27 mouse cellular contexts compared by ENCODE assay signal in the genomic region with DNA sequence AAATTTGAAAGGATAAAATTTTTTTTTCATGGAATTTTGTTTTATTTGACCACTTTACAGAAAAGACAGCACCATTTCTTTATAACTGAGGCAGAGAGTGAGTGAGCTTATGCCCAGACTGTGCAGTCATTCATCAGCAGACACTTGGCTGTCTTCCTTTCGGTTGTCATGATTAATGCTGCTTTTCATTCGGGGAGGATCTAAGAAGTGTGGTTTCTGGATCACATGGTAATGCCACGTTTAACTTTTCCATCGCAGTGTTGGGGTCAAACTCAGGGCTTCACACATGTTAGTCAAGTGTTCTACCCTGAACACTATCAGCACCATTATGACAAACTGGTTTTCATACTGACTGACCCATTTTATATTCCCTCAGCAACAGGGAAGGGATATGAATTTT. TPM values are rescaled to one million over a fixed set of nuclear protein-coding genes. Genes with fewer than 3 reads are reported as not detected.
DNase-seq lines count a peak whose midpoint lies in the region; ATAC-seq and TF ChIP-seq lines count a peak whose summit lies in the region.
"Had no signal": no experiment of that assay in that cellular context is flagged by ENCODE, and none has a peak within 500 bp of the region (broad histone marks: within the 10 kb centered on the region; RNA-seq: fewer than 3 reads in every experiment).

No protein-coding gene starts in this region.

- H3K4me1 ChIP-seq in megakaryocyte, embryonic 14.5 days = peaks cover 97% of the 10 kb centered on the region
- peaks cover 6% of the 10 kb centered on the region; the same call in 1 of the 2 replicates for H3K4me1 ChIP-seq in embryonic fibroblast, embryonic 13.5 days (ENCODE audit: control insufficient read depth, insufficient read depth, low read length)
- no peaks in the 10 kb centered on the region for H3K4me1 ChIP-seq in midbrain, embryonic 11.5 days (ENCODE audit: control insufficient read depth, insufficient read depth, low read length)
- H3K4me1 ChIP-seq: forebrain, embryonic 12.5 days; heart, embryonic 12.5 days; lung, embryonic 15.5 days; midbrain, embryonic 13.5 days; neural tube, embryonic 13.5 days; stomach, embryonic 15.5 days had no signal

- TF ChIP-seq POLR2A in embryonic fibroblast, embryonic 13.5 days (IDR thresholded peaks at IDR 0.05; ENCODE audit: low read depth, low read length) = no peak

- 87% methylated on average over 4 of the region's 4 CpGs for WGBS in midbrain, embryonic 11.5 days

- H3K36me3 ChIP-seq in megakaryocyte, embryonic 14.5 days (replicated peaks; ENCODE audit: low read length) = peaks cover 30% of the 10 kb centered on the region
- no peaks in the 10 kb centered on the region for H3K36me3 ChIP-seq in midbrain, embryonic 11.5 days (ENCODE audit: control insufficient read depth, insufficient read depth, low read length)
- H3K36me3 ChIP-seq: forebrain, embryonic 12.5 days; heart, embryonic 12.5 days; hindbrain, embryonic 12.5 days; limb, embryonic 10.5 days; lung, embryonic 15.5 days; midbrain, embryonic 13.5 days; neural tube, embryonic 13.5 days; stomach, embryonic 15.5 days had no signal

- peak overlapping the region; percentile 50; the same call in 1 of the 2 replicates for H3K27ac ChIP-seq in embryonic fibroblast, embryonic 13.5 days (ENCODE audit: insufficient read depth, low read length)
- H3K27ac ChIP-seq in midbrain, embryonic 11.5 days (ENCODE audit: low read depth, low read length) = no peak overlapping the region
- H3K27ac ChIP-seq: forebrain, embryonic 12.5 days; gastrocnemius, adult 2 months; hindbrain, embryonic 12.5 days; left cerebral cortex, adult 2 months; limb, embryonic 10.5 days; lung, embryonic 15.5 days; midbrain, embryonic 13.5 days; neural tube, embryonic 13.5 days; stomach, embryonic 15.5 days had no signal

- no peak for TF ChIP-seq CTCF in embryonic fibroblast, embryonic 13.5 days (IDR thresholded peaks at IDR 0.05; ENCODE audit: borderline replicate concordance, insufficient read depth, low read length)

- H3K9ac ChIP-seq in midbrain, embryonic 11.5 days (ENCODE audit: low read length) = no peak overlapping the region
- H3K9ac ChIP-seq: forebrain, embryonic 12.5 days; heart, embryonic 12.5 days; hindbrain, embryonic 12.5 days; lung, embryonic 15.5 days; midbrain, embryonic 13.5 days; neural tube, embryonic 13.5 days; stomach, embryonic 15.5 days had no signal

- H3K27me3 ChIP-seq in megakaryocyte, embryonic 14.5 days (replicated peaks) = no peaks in the 10 kb centered on the region
- H3K27me3 ChIP-seq in midbrain, embryonic 11.5 days (ENCODE audit: control insufficient read depth, insufficient read depth, low read length) = no peaks in the 10 kb centered on the region
- H3K27me3 ChIP-seq: forebrain, embryonic 12.5 days; heart, embryonic 12.5 days; hindbrain, embryonic 12.5 days; lung, embryonic 15.5 days; midbrain, embryonic 13.5 days; neural tube, embryonic 13.5 days; stomach, embryonic 15.5 days had no signal

- H3K9me3 ChIP-seq in megakaryocyte, embryonic 14.5 days = no peaks in the 10 kb centered on the region
- H3K9me3 ChIP-seq in midbrain, embryonic 11.5 days (ENCODE audit: control insufficient read depth, low read length) = no peaks in the 10 kb centered on the region
- H3K9me3 ChIP-seq: forebrain, embryonic 12.5 days; heart, embryonic 12.5 days; hindbrain, embryonic 12.5 days; limb, embryonic 10.5 days; lung, embryonic 15.5 days; midbrain, embryonic 13.5 days; neural tube, embryonic 13.5 days; stomach, embryonic 15.5 days had no signal

- peak; percentile 73 for DNase-seq in Muller cell, postnatal 12 days (ENCODE audit: inconsistent ontology term)
- no peak for DNase-seq in thymus, postnatal 4 days
- no peak for DNase-seq in midbrain, embryonic 11.5 days (ENCODE audit: low spot score, missing footprints)
- no peak for DNase-seq in urinary bladder, adult 2 months (ENCODE audit: low spot score)
- DNase-seq: cerebellum, adult 9-11 months; embryo, embryonic 11 days; gastrocnemius, adult 2 months; heart, postnatal 14 days; kidney, adult 9 months; kidney, postnatal 25 days; layer of hippocampus, adult 9-11 months; lung, postnatal 4 days; spleen, adult 18-20 months; thymus, adult 2 months had no signal

- no peak for ATAC-seq in megakaryocyte, adult 5-6 weeks (ENCODE audit: poor library complexity, severe bottlenecking)
- ATAC-seq in midbrain, embryonic 11.5 days (ENCODE audit: low FRiP score) = no peak
- ATAC-seq: inflammation-experienced regulatory T-cells, adult 6 months; midbrain, embryonic 13.5 days had no signal

- H3K4me2 ChIP-seq in midbrain, embryonic 11.5 days = no peak overlapping the region
- H3K4me2 ChIP-seq: forebrain, embryonic 12.5 days; heart, embryonic 12.5 days; hindbrain, embryonic 12.5 days; lung, embryonic 15.5 days; midbrain, embryonic 13.5 days; neural tube, embryonic 13.5 days; stomach, embryonic 15.5 days had no signal

- peak overlapping the region; percentile 47 for H3K4me3 ChIP-seq in megakaryocyte, embryonic 14.5 days (replicated peaks)
- H3K4me3 ChIP-seq in embryonic fibroblast, embryonic 13.5 days (ENCODE audit: insufficient read depth, low read length) = no peak overlapping the region
- H3K4me3 ChIP-seq in midbrain, embryonic 11.5 days (ENCODE audit: low read depth, low read length) = no peak overlapping the region
- H3K4me3 ChIP-seq: forebrain, embryonic 12.5 days; gastrocnemius, adult 2 months; heart, embryonic 12.5 days; hindbrain, embryonic 12.5 days; left cerebral cortex, adult 2 months; limb, embryonic 10.5 days; lung, embryonic 15.5 days; midbrain, embryonic 13.5 days; neural tube, embryonic 13.5 days; stomach, embryonic 15.5 days had no signal

RNA-seq across cellular contexts. Expression of a gene that starts 11.3 kb away (rescaled TPM):
- polyA plus RNA-seq in megakaryocyte, embryonic 14.5 days (2012; ENCODE audit: insufficient read depth, low replicate concordance) = 22.0 and 29.4 TPM in 2 replicates
- 59.2 and 61.2 TPM in 2 replicates for total RNA-seq in megakaryocyte, adult 5-6 weeks (2015)
- 223 and 227 TPM in 2 replicates for total RNA-seq in megakaryocyte, adult 5-6 weeks (2017)
- polyA plus RNA-seq in embryonic fibroblast, embryonic 13.5 days (2011; ENCODE audit: insufficient read length, low read depth, missing spikeins) = 2.6 and 4.1 TPM in 2 replicates
- 0.33 TPM in 1 of 2 replicates, not detected in the other for polyA plus RNA-seq in midbrain, embryonic 11.5 days (2014; fragmentation: Nextera tagmentation; extraction: Ambion mirVana)
- 7.7 and 8.4 TPM in 2 replicates for polyA plus RNA-seq in urinary bladder, adult 2 months (2012; rRNA removed)

RNA-seq across cellular contexts. Expression of a gene that starts 59.4 kb away (rescaled TPM):
- polyA plus RNA-seq in megakaryocyte, embryonic 14.5 days (2012; ENCODE audit: insufficient read depth, low replicate concordance) = 18.5 and 34.1 TPM in 2 replicates
- 42.7 and 43.2 TPM in 2 replicates for total RNA-seq in megakaryocyte, adult 5-6 weeks (2015)
- total RNA-seq in megakaryocyte, adult 5-6 weeks (2017) = 26.9 and 28.2 TPM in 2 replicates
- polyA plus RNA-seq in embryonic fibroblast, embryonic 13.5 days (2011; ENCODE audit: insufficient read length, low read depth, missing spikeins) = 142 and 173 TPM in 2 replicates
- 435 and 466 TPM in 2 replicates for polyA plus RNA-seq in midbrain, embryonic 11.5 days (2014; fragmentation: Nextera tagmentation; extraction: Ambion mirVana)
- 109 and 111 TPM in 2 replicates for polyA plus RNA-seq in urinary bladder, adult 2 months (2012; rRNA removed)
